Mouse (Mus musculus) c-Kit-positive CD71-negative TER-119-negative erythroid progenitor cells, embryonic 14.5 days (primary cell): ENCODE data around the gene Bace1.
A peak's percentile ranks its signal among the peaks of the same experiment; 100 is the strongest.
"Not testable (repeated sequence)": the region's sequence is repeated elsewhere in the genome, so short reads cannot be mapped to it uniquely, and the experiment has no call there.

ENCODE experiments used
- DNase-seq: peaks from one replicate; pipeline ENCODE4 v3.0.0-alpha.2; 2013; ENCODE audit warnings: low read depth

The Bace1 gene

GRCm38 (mm10) chr9:45838069-45838433 is 329 bp upstream of the Bace1 start:
- no peak for DNase-seq

- DNase-seq: no peak
Measured at GRCm38 (mm10) chr9:45839139-45839981, 980 bp downstream of the Bace1 start.

GRCm38 (mm10) chr9:45839982-45840300 is 1.6 kb downstream of the Bace1 start:
- DNase-seq: no peak

GRCm38 (mm10) chr9:45840331-45840730 is 2.0 kb downstream of the Bace1 start:
- no peak for DNase-seq

- DNase-seq: no peak
Measured at GRCm38 (mm10) chr9:45841458-45841857, 3.1 kb downstream of the Bace1 start.

- no peak for DNase-seq
Measured at GRCm38 (mm10) chr9:45843007-45843406, 4.6 kb downstream of the Bace1 start.

GRCm38 (mm10) chr9:45843780-45844179 is 5.4 kb downstream of the Bace1 start:
- no peak for DNase-seq

- no peak for DNase-seq
Measured at GRCm38 (mm10) chr9:45845541-45845940, 7.2 kb downstream of the Bace1 start.

GRCm38 (mm10) chr9:45846176-45846575 is 7.8 kb downstream of the Bace1 start:
- DNase-seq: not testable (repeated sequence)

- peak; percentile 42 for DNase-seq
Measured at GRCm38 (mm10) chr9:45846891-45847460, 8.6 kb downstream of the Bace1 start.

GRCm38 (mm10) chr9:45849528-45850408 is 11.4 kb downstream of the Bace1 start:
- no peak for DNase-seq

- no peak for DNase-seq
Measured at GRCm38 (mm10) chr9:45850528-45851155, 12.3 kb downstream of the Bace1 start.

GRCm38 (mm10) chr9:45851330-45851729 is 12.9 kb downstream of the Bace1 start:
- no peak for DNase-seq

GRCm38 (mm10) chr9:45851776-45852175 is 13.4 kb downstream of the Bace1 start:
- DNase-seq: no peak

- DNase-seq: no peak
Measured at GRCm38 (mm10) chr9:45853695-45854094, 15.3 kb downstream of the Bace1 start.

- no peak for DNase-seq
Measured at GRCm38 (mm10) chr9:45854136-45854535, 15.8 kb downstream of the Bace1 start.

GRCm38 (mm10) chr9:45859364-45859763 is 21.0 kb downstream of the Bace1 start:
- DNase-seq: no peak

- no peak for DNase-seq
Measured at GRCm38 (mm10) chr9:45861813-45862212, 23.4 kb downstream of the Bace1 start.

- no peak for DNase-seq
Measured at GRCm38 (mm10) chr9:45869181-45869580, 30.8 kb downstream of the Bace1 start.

- no peak for DNase-seq
Measured at GRCm38 (mm10) chr9:45870265-45870664, 31.9 kb downstream of the Bace1 start.

- DNase-seq: no peak
Measured at GRCm38 (mm10) chr9:45877928-45878327, 39.5 kb downstream of the Bace1 start.

- no peak for DNase-seq
Measured at GRCm38 (mm10) chr9:45893681-45894080, 55.3 kb downstream of the Bace1 start.
